Mouse (Mus musculus): ENCODE measurements at regions not wholly inside any gene's neighbourhood (a gene's known extent, or its start where the extent isn't known, plus 50 kb on each side); places are given as distances from the start of the nearest gene placed in this dataset.
A peak's percentile ranks its signal among the peaks of the same experiment; 100 is the strongest.

- peak; percentile 95 for DNase-seq (ENCODE audit: low spot score)
- WGBS: 36% methylated on average over 4 of the region's 4 CpGs
- ATAC-seq: peak; percentile 92
These were observed 239.4 kb upstream of the Ttc29 start for GRCm38 (mm10) chr8:77973714-77974113.

GRCm38 (mm10) chr8:77979106-77979505, 234.0 kb upstream of the Ttc29 start:
- DNase-seq (ENCODE audit: low spot score): peak; percentile 71
- 52% methylated on average over 2 of the region's 2 CpGs for WGBS
- Histone ChIP-seq H3K9ac (replicated peaks; ENCODE audit: low read depth) (no peak overlapping the region), H3K27ac (ENCODE audit: low read length) (no peak overlapping the region), H3K4me1 (ENCODE audit: insufficient read depth, low read depth, low read length) (no peaks in the 10 kb centered on the region), H3K4me2 (replicated peaks; ENCODE audit: low read depth, low read length) (no peak overlapping the region), H3K9me3 (ENCODE audit: low read length) (no peaks in the 10 kb centered on the region), H3K36me3 (ENCODE audit: insufficient read depth, low read length) (no peaks in the 10 kb centered on the region), H3K27me3 (replicated peaks; ENCODE audit: insufficient read depth, low read length) (no peaks in the 10 kb centered on the region), H3K4me3 (ENCODE audit: low read depth, low read length) (no peak overlapping the region)
- peak; percentile 29; the same call in 1 of the 2 replicates for ATAC-seq
- TF ChIP-seq EP300 (IDR thresholded peaks at IDR 0.05) (no peak), CTCF (IDR thresholded peaks at IDR 0.05) (no peak)

More at GRCm38 (mm10) chr8:77973714-77974113, 239.4 kb upstream of the Ttc29 start:
- Histone ChIP-seq H3K4me1 (ENCODE audit: insufficient read depth, low read depth, low read length) (no peaks in the 10 kb centered on the region), H3K9me3 (ENCODE audit: low read length) (no peaks in the 10 kb centered on the region), H3K27me3 (replicated peaks; ENCODE audit: insufficient read depth, low read length) (no peaks in the 10 kb centered on the region), H3K36me3 (ENCODE audit: insufficient read depth, low read length) (no peaks in the 10 kb centered on the region), H3K27ac (ENCODE audit: low read length) (peak overlapping the region; percentile 34; the same call in 1 of the 2 replicates), H3K4me2 (replicated peaks; ENCODE audit: low read depth, low read length) (no peak overlapping the region), H3K4me3 (ENCODE audit: low read depth, low read length) (no peak overlapping the region), H3K9ac (replicated peaks; ENCODE audit: low read depth) (no peak overlapping the region)
- TF ChIP-seq EP300 (IDR thresholded peaks at IDR 0.05) (peak; percentile 87), CTCF (IDR thresholded peaks at IDR 0.05) (no peak)

GRCm38 (mm10) chr8:77980701-77981100, 232.4 kb upstream of the Ttc29 start:
- no peaks in the 10 kb centered on the region for H3K4me1 ChIP-seq (ENCODE audit: insufficient read depth, low read depth, low read length)
- 0 out of 2 replicates have a peak, but pooled peaks have one; percentile 54 for TF ChIP-seq EP300 (IDR thresholded peaks at IDR 0.05)
- no peak for TF ChIP-seq CTCF (IDR thresholded peaks at IDR 0.05)
- ATAC-seq (peak; percentile 27; the same call in 1 of the 2 replicates), DNase-seq (ENCODE audit: low spot score) (no peak)
- H3K4me3 ChIP-seq (ENCODE audit: low read depth, low read length): no peak overlapping the region
- H3K9me3 ChIP-seq (ENCODE audit: low read length): no peaks in the 10 kb centered on the region
- no peak overlapping the region for H3K4me2 ChIP-seq (replicated peaks; ENCODE audit: low read depth, low read length)
- no peaks in the 10 kb centered on the region for H3K27me3 ChIP-seq (replicated peaks; ENCODE audit: insufficient read depth, low read length)
- no peak overlapping the region for H3K9ac ChIP-seq (replicated peaks; ENCODE audit: low read depth)
- no peaks in the 10 kb centered on the region for H3K36me3 ChIP-seq (ENCODE audit: insufficient read depth, low read length)
- 41% methylated on average over 3 of the region's 3 CpGs for WGBS
- no peak overlapping the region for H3K27ac ChIP-seq (ENCODE audit: low read length)

GRCm38 (mm10) chr8:77982031-77982430, 231.1 kb upstream of the Ttc29 start:
- Histone ChIP-seq H3K4me2 (replicated peaks; ENCODE audit: low read depth, low read length) (no peak overlapping the region), H3K27ac (ENCODE audit: low read length) (no peak overlapping the region), H3K36me3 (ENCODE audit: insufficient read depth, low read length) (no peaks in the 10 kb centered on the region), H3K9ac (replicated peaks; ENCODE audit: low read depth) (no peak overlapping the region), H3K27me3 (replicated peaks; ENCODE audit: insufficient read depth, low read length) (no peaks in the 10 kb centered on the region), H3K4me3 (ENCODE audit: low read depth, low read length) (no peak overlapping the region), H3K9me3 (ENCODE audit: low read length) (no peaks in the 10 kb centered on the region), H3K4me1 (ENCODE audit: insufficient read depth, low read depth, low read length) (no peaks in the 10 kb centered on the region)
- DNase-seq (ENCODE audit: low spot score) (no peak), ATAC-seq (no peak)
- 73% methylated on average over 3 of the region's 3 CpGs for WGBS
- no peak for TF ChIP-seq CTCF (IDR thresholded peaks at IDR 0.05)
- TF ChIP-seq EP300 (IDR thresholded peaks at IDR 0.05): no peak

GRCm38 (mm10) chr8:77983476-77983875, 229.6 kb upstream of the Ttc29 start:
- no peaks in the 10 kb centered on the region for H3K27me3 ChIP-seq (replicated peaks; ENCODE audit: insufficient read depth, low read length)
- H3K9ac ChIP-seq (replicated peaks; ENCODE audit: low read depth): no peak overlapping the region
- no peak overlapping the region for H3K4me3 ChIP-seq (ENCODE audit: low read depth, low read length)
- 34% methylated on average over 3 of the region's 3 CpGs for WGBS
- no peak overlapping the region for H3K27ac ChIP-seq (ENCODE audit: low read length)
- no peaks in the 10 kb centered on the region for H3K4me1 ChIP-seq (ENCODE audit: insufficient read depth, low read depth, low read length)
- H3K4me2 ChIP-seq (replicated peaks; ENCODE audit: low read depth, low read length): no peak overlapping the region
- TF ChIP-seq EP300 (IDR thresholded peaks at IDR 0.05) (peak; percentile 39), CTCF (IDR thresholded peaks at IDR 0.05) (no peak)
- H3K36me3 ChIP-seq (ENCODE audit: insufficient read depth, low read length): no peaks in the 10 kb centered on the region
- H3K9me3 ChIP-seq (ENCODE audit: low read length): no peaks in the 10 kb centered on the region
- ATAC-seq (peak; percentile 60), DNase-seq (ENCODE audit: low spot score) (peak; percentile 78)

GRCm38 (mm10) chr8:77987237-77987636, 225.9 kb upstream of the Ttc29 start:
- no peak overlapping the region for H3K4me2 ChIP-seq (replicated peaks; ENCODE audit: low read depth, low read length)
- no peaks in the 10 kb centered on the region for H3K36me3 ChIP-seq (ENCODE audit: insufficient read depth, low read length)
- 0 out of 2 replicates have a peak overlapping the region, but pooled peaks have one; percentile 64 for H3K27ac ChIP-seq (ENCODE audit: low read length)
- TF ChIP-seq CTCF (IDR thresholded peaks at IDR 0.05) (no peak), EP300 (IDR thresholded peaks at IDR 0.05) (no peak)
- DNase-seq (ENCODE audit: low spot score) (no peak), ATAC-seq (no peak)
- H3K9me3 ChIP-seq (ENCODE audit: low read length): no peaks in the 10 kb centered on the region
- no peaks in the 10 kb centered on the region for H3K4me1 ChIP-seq (ENCODE audit: insufficient read depth, low read depth, low read length)
- no peaks in the 10 kb centered on the region for H3K27me3 ChIP-seq (replicated peaks; ENCODE audit: insufficient read depth, low read length)
- H3K9ac ChIP-seq (replicated peaks; ENCODE audit: low read depth): no peak overlapping the region
- no peak overlapping the region for H3K4me3 ChIP-seq (ENCODE audit: low read depth, low read length)

Data from lung, postnatal 0 days (tissue).